Mouse (Mus musculus): ENCODE results near the gene Dapk1. TPM values are rescaled to one million over a fixed set of nuclear protein-coding genes. Genes with fewer than 3 reads are reported as not detected.
A peak's percentile ranks its signal among the peaks of the same experiment; 100 is the strongest.

Dapk1 gene
- polyA plus RNA-seq, 1 experiment from 2014 or later = 34.1 TPM

DNA sequence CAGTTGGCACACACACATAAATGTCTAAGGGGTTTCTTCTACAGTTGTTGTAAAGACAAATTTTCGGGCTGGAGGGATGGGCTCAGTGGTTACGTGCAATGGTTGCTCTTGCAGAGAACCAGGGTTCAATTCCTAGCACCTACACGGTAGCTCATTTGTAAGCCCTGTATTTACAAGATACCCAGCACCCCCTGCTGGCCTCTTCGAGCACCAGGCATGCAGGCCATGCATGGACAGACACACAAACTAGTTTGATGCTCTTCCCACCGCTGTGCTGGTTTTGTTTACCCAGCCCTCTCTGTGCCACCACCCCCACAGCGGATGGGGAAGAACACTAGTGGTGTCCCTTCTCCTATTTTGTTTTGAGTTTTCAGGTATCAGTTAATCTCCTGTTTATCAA, 138.5 kb downstream of the Dapk1 start:
- Histone ChIP-seq H3K27ac (ENCODE audit: low read depth, low read length) (no peak overlapping the region), H3K4me1 (ENCODE audit: control insufficient read depth, insufficient read depth, low read length) (peaks cover 5% of the 10 kb centered on the region), H3K9me3 (replicated peaks; ENCODE audit: control insufficient read depth, low read length) (no peaks in the 10 kb centered on the region), H3K27me3 (replicated peaks; ENCODE audit: control insufficient read depth, insufficient read depth, low read length) (no peaks in the 10 kb centered on the region), H3K9ac (ENCODE audit: low read length) (no peak overlapping the region), H3K4me2 (ENCODE audit: low read length) (no peak overlapping the region), H3K4me3 (ENCODE audit: low read depth, low read length) (no peak overlapping the region), H3K36me3 (ENCODE audit: control insufficient read depth, insufficient read depth, low read length) (peaks cover 56% of the 10 kb centered on the region)
- no peak for DNase-seq (ENCODE audit: low spot score)
- ATAC-seq = no peak
- WGBS = 88% methylated on average over 6 of the region's 6 CpGs

DNA sequence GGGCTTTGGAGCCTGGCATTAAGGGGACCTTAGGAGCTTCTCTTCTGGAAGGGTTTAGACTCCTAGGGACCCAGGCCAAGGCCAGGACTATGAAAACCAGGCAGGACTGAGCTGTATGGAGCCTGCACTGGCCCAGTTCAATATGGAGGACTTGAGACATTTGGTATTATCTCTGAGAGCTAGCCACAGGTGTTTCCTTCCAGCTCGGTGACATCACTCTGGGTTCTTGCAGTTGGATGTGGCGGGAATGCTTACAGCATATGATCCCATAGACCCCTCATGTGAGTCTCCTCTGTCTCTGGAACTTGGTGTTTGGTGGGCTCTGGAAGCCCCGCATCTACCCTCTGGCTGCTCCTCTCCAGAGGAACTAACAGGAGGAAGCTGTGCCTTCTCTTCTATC, 140.9 kb downstream of the Dapk1 start:
- peaks cover 5% of the 10 kb centered on the region for H3K4me1 ChIP-seq (ENCODE audit: control insufficient read depth, insufficient read depth, low read length)
- no peak overlapping the region for H3K9ac ChIP-seq (ENCODE audit: low read length)
- no peak overlapping the region for H3K4me3 ChIP-seq (ENCODE audit: low read depth, low read length)
- H3K4me2 ChIP-seq (ENCODE audit: low read length) = no peak overlapping the region
- 93% methylated on average over 3 of the region's 3 CpGs for WGBS
- DNase-seq (ENCODE audit: low spot score) (no peak), ATAC-seq (no peak)
- H3K27me3 ChIP-seq (replicated peaks; ENCODE audit: control insufficient read depth, insufficient read depth, low read length) = no peaks in the 10 kb centered on the region
- no peaks in the 10 kb centered on the region for H3K9me3 ChIP-seq (replicated peaks; ENCODE audit: control insufficient read depth, low read length)
- no peak overlapping the region for H3K27ac ChIP-seq (ENCODE audit: low read depth, low read length)
- H3K36me3 ChIP-seq (ENCODE audit: control insufficient read depth, insufficient read depth, low read length) = peaks cover 50% of the 10 kb centered on the region

- H3K27me3 ChIP-seq (replicated peaks; ENCODE audit: control insufficient read depth, insufficient read depth, low read length) = no peaks in the 10 kb centered on the region
- no peaks in the 10 kb centered on the region for H3K9me3 ChIP-seq (replicated peaks; ENCODE audit: control insufficient read depth, low read length)
- 63% methylated on average over 13 of the region's 13 CpGs for WGBS
- DNase-seq (ENCODE audit: low spot score) (peak; percentile 45), ATAC-seq (peak; percentile 41)
- peaks cover 59% of the 10 kb centered on the region for H3K36me3 ChIP-seq (ENCODE audit: control insufficient read depth, insufficient read depth, low read length)
- H3K27ac ChIP-seq (ENCODE audit: low read depth, low read length) = peak overlapping the region; percentile 44; the same call in 1 of the 2 replicates
- no peak overlapping the region for H3K9ac ChIP-seq (ENCODE audit: low read length)
- H3K4me2 ChIP-seq (ENCODE audit: low read length) = no peak overlapping the region
- H3K4me1 ChIP-seq (ENCODE audit: control insufficient read depth, insufficient read depth, low read length) = peaks cover 5% of the 10 kb centered on the region
- no peak overlapping the region for H3K4me3 ChIP-seq (ENCODE audit: low read depth, low read length)
These were observed 141.8 kb downstream of the Dapk1 start for GRCm38 (mm10) chr13:60743381-60744077.

DNA sequence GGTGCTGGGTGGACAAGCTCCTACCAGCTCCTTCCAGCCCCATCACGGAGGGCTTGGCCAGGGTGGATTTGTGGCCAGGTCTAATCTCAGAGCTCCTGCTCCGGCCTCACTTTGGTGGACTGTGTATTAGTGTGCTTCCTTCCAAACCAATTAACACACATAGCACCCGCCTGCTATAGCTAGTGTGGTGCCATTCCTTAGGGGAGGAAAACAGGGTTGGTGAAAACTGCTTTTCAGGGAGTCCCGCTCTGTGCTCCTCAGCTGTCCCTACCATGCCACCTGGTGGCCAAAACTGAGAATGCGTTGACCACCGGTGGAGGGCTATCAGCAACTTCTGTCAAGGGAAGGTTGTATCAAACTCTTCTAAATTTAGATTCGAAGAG, 142.3 kb downstream of the Dapk1 start:
- ATAC-seq = peak; percentile 78
- WGBS = 37% methylated on average over 7 of the region's 7 CpGs
- H3K9ac ChIP-seq (ENCODE audit: low read length) = no peak overlapping the region
- H3K27ac ChIP-seq (ENCODE audit: low read depth, low read length) = no peak overlapping the region
- no peak overlapping the region for H3K4me2 ChIP-seq (ENCODE audit: low read length)
- peaks cover 5% of the 10 kb centered on the region for H3K4me1 ChIP-seq (ENCODE audit: control insufficient read depth, insufficient read depth, low read length)
- peak; percentile 83 for DNase-seq (ENCODE audit: low spot score)
- H3K36me3 ChIP-seq (ENCODE audit: control insufficient read depth, insufficient read depth, low read length) = peaks cover 62% of the 10 kb centered on the region
- H3K4me3 ChIP-seq (ENCODE audit: low read depth, low read length) = no peak overlapping the region
- no peaks in the 10 kb centered on the region for H3K9me3 ChIP-seq (replicated peaks; ENCODE audit: control insufficient read depth, low read length)
- no peaks in the 10 kb centered on the region for H3K27me3 ChIP-seq (replicated peaks; ENCODE audit: control insufficient read depth, insufficient read depth, low read length)

DNA sequence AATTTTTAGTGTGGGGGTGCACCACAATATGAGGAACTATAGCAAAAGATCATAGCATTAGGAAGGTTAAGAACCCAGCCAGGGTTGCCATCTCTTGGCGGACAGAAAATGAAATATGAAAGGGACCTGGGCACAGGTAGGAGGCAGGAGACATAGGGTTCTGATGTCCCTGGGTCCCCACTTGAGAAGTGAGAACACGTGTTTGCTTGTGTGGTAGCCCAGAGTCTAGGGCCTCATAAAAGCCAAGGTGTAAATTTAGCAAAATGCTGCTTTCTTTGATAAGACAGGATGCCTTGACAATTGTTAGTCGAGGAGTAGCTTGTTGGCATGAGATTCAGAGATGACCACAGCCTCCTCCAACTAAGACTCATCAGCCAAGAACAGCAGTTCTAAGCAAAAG, 143.0 kb downstream of the Dapk1 start:
- ATAC-seq = no peak
- Histone ChIP-seq H3K9ac (ENCODE audit: low read length) (no peak overlapping the region), H3K4me1 (ENCODE audit: control insufficient read depth, insufficient read depth, low read length) (peaks cover 5% of the 10 kb centered on the region), H3K36me3 (ENCODE audit: control insufficient read depth, insufficient read depth, low read length) (peaks cover 62% of the 10 kb centered on the region), H3K4me2 (ENCODE audit: low read length) (no peak overlapping the region), H3K27ac (ENCODE audit: low read depth, low read length) (no peak overlapping the region), H3K27me3 (replicated peaks; ENCODE audit: control insufficient read depth, insufficient read depth, low read length) (no peaks in the 10 kb centered on the region), H3K4me3 (ENCODE audit: low read depth, low read length) (no peak overlapping the region), H3K9me3 (replicated peaks; ENCODE audit: control insufficient read depth, low read length) (no peaks in the 10 kb centered on the region)
- 94% methylated on average over 3 of the region's 3 CpGs for WGBS
- no peak for DNase-seq (ENCODE audit: low spot score)

DNA sequence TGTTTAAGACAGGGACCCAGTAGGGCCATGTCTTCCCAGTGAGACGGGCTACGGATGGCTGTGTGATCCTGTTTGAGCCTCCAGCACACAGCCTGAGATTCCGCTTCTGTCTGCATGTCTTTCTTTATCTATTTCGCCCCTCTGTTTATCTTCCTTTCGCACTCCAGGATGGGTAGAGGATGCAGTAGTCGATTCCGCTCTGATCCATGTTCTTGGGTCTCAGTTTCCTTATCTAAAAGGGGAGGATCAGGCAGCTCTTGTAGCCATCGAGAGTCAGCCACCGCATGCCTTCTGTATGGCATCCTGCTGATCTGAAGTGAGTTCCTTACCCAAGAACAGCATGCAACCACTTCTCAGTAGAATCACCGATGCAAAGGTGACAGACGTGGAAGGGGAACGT, 143.6 kb downstream of the Dapk1 start:
- Histone ChIP-seq H3K4me3 (ENCODE audit: low read depth, low read length) (no peak overlapping the region), H3K36me3 (ENCODE audit: control insufficient read depth, insufficient read depth, low read length) (peaks cover 62% of the 10 kb centered on the region), H3K9ac (ENCODE audit: low read length) (no peak overlapping the region), H3K9me3 (replicated peaks; ENCODE audit: control insufficient read depth, low read length) (no peaks in the 10 kb centered on the region), H3K27me3 (replicated peaks; ENCODE audit: control insufficient read depth, insufficient read depth, low read length) (no peaks in the 10 kb centered on the region), H3K4me2 (ENCODE audit: low read length) (no peak overlapping the region), H3K27ac (ENCODE audit: low read depth, low read length) (no peak overlapping the region), H3K4me1 (ENCODE audit: control insufficient read depth, insufficient read depth, low read length) (peaks cover 5% of the 10 kb centered on the region)
- no peak for ATAC-seq
- DNase-seq (ENCODE audit: low spot score) = no peak
- WGBS = 92% methylated on average over 12 of the region's 12 CpGs

DNA sequence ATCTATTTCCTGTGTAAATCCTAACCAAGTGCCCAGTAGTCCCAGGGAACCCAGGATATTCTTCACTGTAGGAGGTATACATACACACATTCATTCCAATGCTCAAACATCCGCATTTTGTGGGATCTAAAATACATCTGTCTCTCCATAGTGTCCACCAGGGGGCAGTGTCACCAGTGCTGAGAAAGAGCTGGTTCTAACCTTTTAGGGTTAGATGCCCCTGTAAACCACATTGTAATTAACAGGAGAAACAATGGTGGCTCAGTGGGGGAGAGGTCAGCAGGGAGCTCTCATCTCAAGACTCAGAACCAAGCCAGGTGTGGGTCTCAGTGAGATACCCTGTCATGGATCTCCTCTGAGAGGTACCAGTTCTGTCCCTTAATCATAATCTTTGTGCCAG, 144.5 kb downstream of the Dapk1 start:
- Histone ChIP-seq H3K4me3 (ENCODE audit: low read depth, low read length) (no peak overlapping the region), H3K9ac (ENCODE audit: low read length) (no peak overlapping the region), H3K36me3 (ENCODE audit: control insufficient read depth, insufficient read depth, low read length) (peaks cover 64% of the 10 kb centered on the region), H3K27ac (ENCODE audit: low read depth, low read length) (no peak overlapping the region), H3K4me2 (ENCODE audit: low read length) (no peak overlapping the region), H3K4me1 (ENCODE audit: control insufficient read depth, insufficient read depth, low read length) (peaks cover 5% of the 10 kb centered on the region), H3K27me3 (replicated peaks; ENCODE audit: control insufficient read depth, insufficient read depth, low read length) (no peaks in the 10 kb centered on the region), H3K9me3 (replicated peaks; ENCODE audit: control insufficient read depth, low read length) (no peaks in the 10 kb centered on the region)
- DNase-seq (ENCODE audit: low spot score) (peak; percentile 65), ATAC-seq (no peak)
- WGBS = 24% methylated on average over 1 of the region's 1 CpGs

GRCm38 (mm10) chr13:60747201-60747600, 145.5 kb downstream of the Dapk1 start:
- no peak for DNase-seq (ENCODE audit: low spot score)
- H3K36me3 ChIP-seq (ENCODE audit: control insufficient read depth, insufficient read depth, low read length) = peaks cover 64% of the 10 kb centered on the region
- no peak for ATAC-seq

GRCm38 (mm10) chr13:60748556-60748955, 146.8 kb downstream of the Dapk1 start:
- Histone ChIP-seq H3K27ac (ENCODE audit: low read depth, low read length) (no peak overlapping the region), H3K27me3 (replicated peaks; ENCODE audit: control insufficient read depth, insufficient read depth, low read length) (no peaks in the 10 kb centered on the region), H3K4me1 (ENCODE audit: control insufficient read depth, insufficient read depth, low read length) (peaks cover 1% of the 10 kb centered on the region), H3K4me2 (ENCODE audit: low read length) (no peak overlapping the region), H3K9me3 (replicated peaks; ENCODE audit: control insufficient read depth, low read length) (no peaks in the 10 kb centered on the region), H3K4me3 (ENCODE audit: low read depth, low read length) (no peak overlapping the region), H3K36me3 (ENCODE audit: control insufficient read depth, insufficient read depth, low read length) (peaks cover 72% of the 10 kb centered on the region), H3K9ac (ENCODE audit: low read length) (no peak overlapping the region)
- ATAC-seq = no peak
- 89% methylated on average over 2 of the region's 2 CpGs for WGBS
- DNase-seq (ENCODE audit: low spot score) = peak; percentile 33

More at GRCm38 (mm10) chr13:60747201-60747600, 145.5 kb downstream of the Dapk1 start:
- Histone ChIP-seq H3K27me3 (replicated peaks; ENCODE audit: control insufficient read depth, insufficient read depth, low read length) (no peaks in the 10 kb centered on the region), H3K9ac (ENCODE audit: low read length) (no peak overlapping the region), H3K9me3 (replicated peaks; ENCODE audit: control insufficient read depth, low read length) (no peaks in the 10 kb centered on the region), H3K27ac (ENCODE audit: low read depth, low read length) (no peak overlapping the region), H3K4me2 (ENCODE audit: low read length) (no peak overlapping the region), H3K4me1 (ENCODE audit: control insufficient read depth, insufficient read depth, low read length) (peaks cover 5% of the 10 kb centered on the region), H3K4me3 (ENCODE audit: low read depth, low read length) (no peak overlapping the region)
- 92% methylated on average over 1 of the region's 1 CpGs for WGBS

Measured in forebrain, embryonic 14.5 days (tissue).